Mouse (Mus musculus) E14TG2a.4 (cell line): ENCODE measurements around the gene Plekha7.

Experiments
- H3K27me3 ChIP-seq: 2 replicates; pipeline ENCODE4 v1.6.1; 2014; ENCODE audit warnings: low read length, control low read depth; ENCODE audit not compliant: insufficient read depth
- H3K36me3 ChIP-seq: 2 replicates; pipeline ENCODE4 v1.6.1; 2014; ENCODE audit warnings: low read length, control low read depth; ENCODE audit not compliant: insufficient read depth
- H3K4me1 ChIP-seq: replicated peaks from 2 replicates; pipeline ENCODE4 v1.6.1; 2014; ENCODE audit warnings: low read depth, low read length, control low read depth
- H3K4me3 ChIP-seq: replicated peaks from 2 replicates; pipeline ENCODE4 v1.5.1; 2014; ENCODE audit warnings: mild to moderate bottlenecking, low read length
- H3K9me3 ChIP-seq: 2 replicates; pipeline ENCODE4 v1.6.1; 2014; ENCODE audit warnings: low read length, control low read depth
- CTCF ChIP-seq: conservative IDR thresholded peaks from 2 replicates; pipeline ENCODE4 v1.5.1; 2014; ENCODE audit warnings: low read length
- NANOG ChIP-seq: IDR thresholded peaks from 2 replicates; pipeline ENCODE4 v1.6.1; 2014; ENCODE audit warnings: borderline replicate concordance, low read length, mixed read lengths
- POU5F1 ChIP-seq: IDR thresholded peaks from 2 replicates; pipeline ENCODE4 v1.6.1; 2014; ENCODE audit warnings: low read length, borderline replicate concordance

The Plekha7 gene

DNA sequence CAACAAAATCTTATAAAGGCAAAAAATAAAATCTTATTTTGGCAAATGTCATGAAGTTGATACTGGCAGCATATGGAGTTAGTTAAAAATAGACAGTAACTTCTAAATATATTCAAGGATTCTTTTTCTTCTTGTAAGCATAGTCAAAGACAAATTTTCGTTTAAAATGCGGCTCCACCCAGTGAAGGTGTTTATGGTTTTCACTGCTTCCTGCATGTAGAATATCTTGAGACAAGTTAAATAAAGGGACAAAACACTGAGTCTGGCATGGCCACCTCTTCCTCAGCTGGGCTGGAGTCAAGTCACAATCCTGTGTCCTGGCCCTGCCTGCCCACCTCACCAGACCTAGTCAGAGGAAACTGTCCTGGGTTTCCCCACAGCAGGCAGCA lies 184.6 kb downstream of the Plekha7 start:
- peaks cover 70% of the 10 kb centered on the region for H3K4me1 ChIP-seq
- TF ChIP-seq CTCF (no peak), POU5F1 (no peak), NANOG (no peak)
- no peaks in the 10 kb centered on the region for H3K27me3 ChIP-seq
- no peak overlapping the region for H3K4me3 ChIP-seq
- H3K9me3 ChIP-seq: no peaks in the 10 kb centered on the region
- peaks cover 53% of the 10 kb centered on the region for H3K36me3 ChIP-seq

DNA sequence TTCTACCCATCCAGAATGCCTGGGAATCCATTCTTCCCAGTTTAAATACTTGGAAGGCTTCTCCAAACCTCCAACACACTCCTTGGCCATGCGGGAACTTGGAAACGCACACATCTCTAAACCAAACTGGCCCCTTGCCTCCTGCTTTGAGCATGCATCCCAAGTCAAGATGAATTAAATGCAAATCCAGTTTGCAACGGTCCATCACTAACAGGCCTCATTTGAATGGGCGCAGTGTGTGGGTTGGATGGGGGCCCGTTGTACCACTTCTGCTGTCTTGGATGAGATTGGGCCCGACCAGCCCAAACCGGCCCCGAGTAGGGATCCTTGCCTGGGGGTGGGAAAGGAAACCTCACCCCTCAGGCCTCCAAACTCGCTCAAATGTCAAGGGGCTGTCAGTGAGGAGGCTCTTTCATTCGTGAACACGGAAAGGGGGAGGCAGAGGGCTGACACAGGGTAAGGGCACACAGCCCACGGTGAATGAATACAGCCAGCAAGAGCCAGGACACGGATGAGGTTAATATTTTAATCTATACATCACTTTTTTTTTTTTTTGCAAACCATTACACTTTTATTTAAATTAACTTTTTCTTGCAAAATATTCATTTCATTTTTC lies 185.1 kb downstream of the Plekha7 start:
- TF ChIP-seq CTCF (no peak), NANOG (no peak), POU5F1 (no peak)
- H3K4me1 ChIP-seq: peaks cover 71% of the 10 kb centered on the region
- peaks cover 48% of the 10 kb centered on the region for H3K36me3 ChIP-seq
- H3K27me3 ChIP-seq: no peaks in the 10 kb centered on the region
- H3K9me3 ChIP-seq: no peaks in the 10 kb centered on the region
- no peak overlapping the region for H3K4me3 ChIP-seq

DNA sequence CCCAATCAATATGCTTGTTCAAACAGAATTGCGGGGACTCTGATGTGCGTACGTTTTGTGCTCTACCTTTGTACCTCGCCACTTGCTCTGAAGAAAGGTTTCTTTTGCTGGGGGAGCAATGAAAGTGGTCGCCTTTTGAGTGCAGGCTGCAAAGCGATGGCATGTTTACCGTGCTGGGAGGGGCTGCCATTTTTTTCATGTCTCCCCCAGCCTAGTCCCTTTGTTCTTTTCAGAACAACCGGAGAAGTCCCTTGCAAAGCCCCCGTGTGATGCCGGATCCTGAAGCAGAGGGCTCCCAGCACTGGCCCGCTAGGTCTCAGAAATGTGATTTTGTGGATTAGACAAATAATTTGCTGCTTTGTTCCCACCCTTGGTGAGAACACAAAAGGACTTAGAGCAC lies 187.0 kb downstream of the Plekha7 start:
- Histone ChIP-seq H3K9me3 (no peaks in the 10 kb centered on the region), H3K36me3 (peaks cover 29% of the 10 kb centered on the region), H3K27me3 (no peaks in the 10 kb centered on the region), H3K4me1 (peaks cover 61% of the 10 kb centered on the region), H3K4me3 (no peak overlapping the region)
- TF ChIP-seq CTCF (no peak), NANOG (no peak), POU5F1 (no peak)

DNA sequence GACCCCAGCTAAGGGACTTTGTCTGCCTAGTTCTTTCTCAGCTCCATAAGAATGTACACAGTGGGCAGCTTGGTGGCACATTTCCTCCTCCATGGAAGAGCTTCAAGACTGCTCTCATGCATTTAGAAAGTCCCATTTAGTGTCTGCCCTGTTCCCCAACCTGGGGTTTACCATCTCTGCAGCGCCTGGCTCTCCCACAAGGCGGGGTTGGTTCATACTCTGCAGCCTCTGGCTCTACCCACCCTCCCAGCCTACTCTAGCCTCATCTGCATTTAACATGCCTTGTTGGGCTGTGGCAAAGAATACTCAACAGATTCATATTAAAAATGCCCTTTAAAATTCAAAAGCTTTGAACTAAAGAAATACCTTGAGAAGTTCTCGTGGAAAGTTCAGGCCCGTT lies 187.4 kb downstream of the Plekha7 start:
- no peaks in the 10 kb centered on the region for H3K9me3 ChIP-seq
- peaks cover 25% of the 10 kb centered on the region for H3K36me3 ChIP-seq
- no peak overlapping the region for H3K4me3 ChIP-seq
- peaks cover 59% of the 10 kb centered on the region for H3K4me1 ChIP-seq
- TF ChIP-seq NANOG: no peak
- TF ChIP-seq POU5F1: no peak
- no peak for TF ChIP-seq CTCF
- H3K27me3 ChIP-seq: no peaks in the 10 kb centered on the region

DNA sequence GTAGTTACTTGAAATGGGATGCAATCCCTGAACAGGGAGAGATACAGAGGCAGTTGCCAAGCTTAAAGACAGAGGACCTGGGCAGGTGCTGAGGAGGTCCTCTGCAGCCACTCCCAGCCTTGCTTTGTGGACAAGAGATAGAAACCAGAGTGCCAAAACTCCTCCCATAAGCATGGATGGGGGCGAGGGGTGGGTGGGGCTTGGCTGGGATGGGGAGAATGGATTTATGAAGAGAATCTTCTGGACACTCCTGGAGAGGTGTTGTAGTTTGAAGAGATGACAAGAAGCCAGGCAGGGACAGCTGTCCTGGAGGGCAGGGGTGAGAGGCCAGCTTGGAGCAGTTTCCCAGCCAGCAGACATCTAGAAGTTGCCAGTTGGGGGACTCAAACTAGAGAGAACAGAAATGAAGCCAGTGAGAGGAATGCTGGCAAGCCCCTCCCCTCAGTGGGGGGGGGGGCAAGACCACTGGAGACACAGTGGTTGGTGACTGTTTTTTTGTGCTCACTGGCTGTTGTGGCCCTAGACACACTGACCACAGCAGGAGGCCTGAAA lies 188.8 kb downstream of the Plekha7 start:
- H3K4me1 ChIP-seq: peaks cover 46% of the 10 kb centered on the region
- no peak for TF ChIP-seq POU5F1
- TF ChIP-seq NANOG: no peak
- no peak for TF ChIP-seq CTCF
- no peak overlapping the region for H3K4me3 ChIP-seq
- H3K27me3 ChIP-seq: no peaks in the 10 kb centered on the region
- H3K9me3 ChIP-seq: no peaks in the 10 kb centered on the region
- H3K36me3 ChIP-seq: peaks cover 12% of the 10 kb centered on the region

DNA sequence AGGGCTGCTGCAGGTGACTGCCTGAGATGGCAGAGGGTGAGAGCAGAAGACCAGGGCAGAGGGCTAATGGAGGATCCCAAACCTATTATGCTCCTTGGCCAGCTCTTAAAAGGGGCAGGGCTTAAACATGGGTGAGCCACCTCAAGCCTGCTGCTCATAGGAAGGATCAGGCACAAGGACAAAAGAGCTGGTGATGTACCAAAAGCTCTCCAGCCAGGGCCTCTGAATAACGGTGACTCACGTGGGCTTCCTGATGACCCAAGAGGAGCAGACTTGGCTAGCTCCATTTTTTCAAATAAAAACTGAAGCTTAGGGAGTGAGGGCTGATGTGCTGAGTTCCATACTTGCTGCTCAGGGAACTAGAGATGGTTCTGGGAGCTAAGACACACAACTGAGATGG lies 192.2 kb downstream of the Plekha7 start:
- Histone ChIP-seq H3K4me1 (peaks cover 14% of the 10 kb centered on the region), H3K4me3 (no peak overlapping the region), H3K27me3 (no peaks in the 10 kb centered on the region), H3K36me3 (no peaks in the 10 kb centered on the region), H3K9me3 (no peaks in the 10 kb centered on the region)
- TF ChIP-seq POU5F1: no peak
- no peak for TF ChIP-seq NANOG
- no peak for TF ChIP-seq CTCF

DNA sequence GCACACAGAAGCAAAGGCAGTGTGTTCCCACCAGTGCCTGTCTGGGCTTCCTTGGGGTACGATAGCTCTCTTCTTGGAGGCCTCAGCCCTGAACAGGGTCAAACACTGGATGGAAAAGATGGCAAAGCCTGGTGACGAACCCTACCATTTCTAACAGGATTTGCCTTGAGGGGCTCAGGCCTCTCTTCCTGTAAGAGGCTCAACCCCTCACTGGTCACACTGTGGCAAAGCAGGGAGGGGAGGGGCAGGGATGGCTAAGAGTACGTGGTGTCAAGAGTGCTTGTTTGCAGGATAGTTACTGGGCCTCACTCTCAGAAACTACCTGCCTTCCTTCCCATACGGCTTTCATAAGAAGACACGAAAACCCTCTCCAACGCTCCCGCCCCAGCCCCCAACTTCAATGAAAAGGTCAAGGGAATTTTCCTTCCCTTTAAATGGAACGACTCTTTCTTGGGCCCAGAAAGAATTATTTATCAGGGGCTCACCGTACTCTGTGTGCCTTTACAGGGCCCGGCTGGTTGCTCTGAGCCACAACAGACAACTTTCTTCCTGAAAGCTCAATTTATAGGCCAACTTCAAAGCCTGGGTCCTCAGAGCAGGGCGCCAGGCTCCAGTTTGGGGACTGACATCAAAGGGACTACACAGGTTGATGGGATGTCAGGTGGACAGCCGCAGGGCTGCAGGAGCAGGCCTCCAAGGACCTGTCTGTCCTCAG lies 192.8 kb downstream of the Plekha7 start:
- no peaks in the 10 kb centered on the region for H3K9me3 ChIP-seq
- H3K4me1 ChIP-seq: peaks cover 8% of the 10 kb centered on the region
- no peaks in the 10 kb centered on the region for H3K27me3 ChIP-seq
- no peak for TF ChIP-seq NANOG
- H3K36me3 ChIP-seq: no peaks in the 10 kb centered on the region
- H3K4me3 ChIP-seq: no peak overlapping the region

DNA sequence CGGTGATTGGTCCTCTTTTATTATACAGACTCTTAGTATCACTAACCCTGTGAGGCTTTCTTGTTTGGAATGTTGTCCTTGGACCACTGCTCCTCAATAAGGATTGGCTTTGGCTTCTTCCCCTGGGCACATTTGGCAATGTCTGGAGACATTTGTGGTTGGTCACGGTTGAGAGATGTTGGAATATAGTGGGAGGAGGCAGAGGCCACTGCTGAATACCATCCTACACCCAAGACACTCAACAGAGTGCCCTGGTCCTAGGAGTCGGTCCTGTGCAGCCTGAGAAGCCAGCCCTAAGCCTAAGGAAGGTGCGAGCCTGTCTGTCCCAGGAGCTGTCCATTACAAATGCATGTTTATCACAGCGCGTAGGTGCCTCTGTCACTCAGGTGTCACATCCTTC lies 196.6 kb downstream of the Plekha7 start:
- Histone ChIP-seq H3K36me3 (no peaks in the 10 kb centered on the region), H3K27me3 (no peaks in the 10 kb centered on the region)
- TF ChIP-seq CTCF: no peak
- TF ChIP-seq NANOG: no peak
- TF ChIP-seq POU5F1: no peak

DNA sequence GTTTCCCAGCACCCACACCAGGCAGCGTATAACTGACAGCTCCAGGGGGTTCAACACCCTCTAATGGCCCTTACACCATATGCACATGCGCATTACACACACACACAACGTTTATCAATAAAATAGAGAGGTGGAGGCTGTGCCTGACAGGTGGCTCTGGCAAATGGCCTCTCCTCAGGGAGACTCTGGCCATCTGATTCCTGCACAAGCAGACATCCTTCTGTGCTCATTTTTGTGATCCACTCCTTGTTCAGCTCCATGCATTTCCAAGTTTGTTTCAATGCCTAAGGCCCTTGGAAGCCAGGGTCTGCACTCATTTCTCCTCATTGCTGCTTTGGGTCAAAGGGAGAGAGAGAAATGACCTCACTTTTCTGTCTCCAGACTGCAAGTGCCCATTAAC lies 197.5 kb downstream of the Plekha7 start:
- Histone ChIP-seq H3K4me3 (no peak overlapping the region), H3K9me3 (no peaks in the 10 kb centered on the region), H3K4me1 (no peaks in the 10 kb centered on the region), H3K27me3 (no peaks in the 10 kb centered on the region), H3K36me3 (peaks cover 4% of the 10 kb centered on the region; the same call in 1 of the 2 replicates)
- no peak for TF ChIP-seq POU5F1
- no peak for TF ChIP-seq CTCF
- TF ChIP-seq NANOG: no peak

More for the DNA sequence above, 196.6 kb downstream of the Plekha7 start:
- Histone ChIP-seq H3K4me1 (no peaks in the 10 kb centered on the region), H3K9me3 (no peaks in the 10 kb centered on the region), H3K4me3 (no peak overlapping the region)
